Mouse (Mus musculus) left cerebral cortex, adult 18-20 months (tissue): ENCODE measurements at regions not wholly inside any gene's neighbourhood (a gene's known extent, or its start where the extent isn't known, plus 50 kb on each side); places are given as distances from the start of the nearest gene placed in this dataset.

Source experiments
- DNase-seq, 2 experiments: peaks; one replicate each; pipeline ENCODE4 v3.0.0; 2021 to 2022; ENCODE audit warnings: low spot score in 2 of 2, mixed read lengths in 1 of 2

GRCm38 (mm10) chr13:106738011-106738410 is 198.7 kb downstream of the Ipo11 start:
- no peak for DNase-seq

- DNase-seq = no peak
Measured at GRCm38 (mm10) chr13:106734323-106734722, 202.4 kb downstream of the Ipo11 start.

GRCm38 (mm10) chr13:106732906-106733305 is 203.9 kb downstream of the Ipo11 start:
- DNase-seq = no peak

GRCm38 (mm10) chr13:106723315-106723714 is 213.4 kb downstream of the Ipo11 start:
- DNase-seq = peak in 1 of 2 experiments; percentile 20

- DNase-seq = no peak
Measured at GRCm38 (mm10) chr13:106721167-106721566, 215.6 kb downstream of the Ipo11 start.

- DNase-seq = peak in 1 of 2 experiments; percentile 38
Measured at GRCm38 (mm10) chr13:106715771-106716170, 221.0 kb downstream of the Ipo11 start.

GRCm38 (mm10) chr13:106715234-106715633 is 221.5 kb downstream of the Ipo11 start:
- no peak for DNase-seq

- DNase-seq = no peak
Measured at GRCm38 (mm10) chr13:106710580-106710979, 226.2 kb downstream of the Ipo11 start.

GRCm38 (mm10) chr13:106700376-106700775 is 236.4 kb downstream of the Ipo11 start:
- DNase-seq = no peak

GRCm38 (mm10) chr13:106699957-106700356 is 236.8 kb downstream of the Ipo11 start:
- no peak for DNase-seq

- DNase-seq = no peak
Measured at GRCm38 (mm10) chr13:106691787-106692571, 244.8 kb downstream of the Ipo11 start.

GRCm38 (mm10) chr13:106690125-106690524 is 246.6 kb downstream of the Ipo11 start:
- DNase-seq = no peak

- DNase-seq = no peak
Measured at GRCm38 (mm10) chr13:106689618-106690017, 247.1 kb downstream of the Ipo11 start.

- DNase-seq = peak in 1 of 2 experiments; percentile 20
Measured at GRCm38 (mm10) chr13:106689051-106689450, 247.7 kb downstream of the Ipo11 start.

- no peak for DNase-seq
Measured at GRCm38 (mm10) chr13:106669665-106670064, 267.1 kb downstream of the Ipo11 start.

GRCm38 (mm10) chr13:106662195-106662594 is 274.6 kb downstream of the Ipo11 start:
- no peak for DNase-seq

- no peak for DNase-seq
Measured at GRCm38 (mm10) chr13:106649363-106649762, 287.4 kb downstream of the Ipo11 start.

- DNase-seq = no peak
Measured at GRCm38 (mm10) chr13:106643302-106643975, 293.3 kb downstream of the Ipo11 start.

- no peak for DNase-seq
Measured at GRCm38 (mm10) chr13:106638706-106639385, 297.9 kb downstream of the Ipo11 start.

- no peak for DNase-seq
Measured at GRCm38 (mm10) chr13:106591729-106592128, 345.0 kb downstream of the Ipo11 start.

GRCm38 (mm10) chr13:106567658-106568359 is 368.9 kb downstream of the Ipo11 start:
- DNase-seq = no peak
